Mouse (Mus musculus): Measurements from ENCODE around the gene Slc25a48. TPM values are rescaled to one million over a fixed set of nuclear protein-coding genes. Genes with fewer than 3 reads are reported as not detected.
A peak's percentile ranks its signal among the peaks of the same experiment; 100 is the strongest.

Slc25a48 gene
- polyA plus RNA-seq, 1 experiment, result 0.02 TPM

DNA sequence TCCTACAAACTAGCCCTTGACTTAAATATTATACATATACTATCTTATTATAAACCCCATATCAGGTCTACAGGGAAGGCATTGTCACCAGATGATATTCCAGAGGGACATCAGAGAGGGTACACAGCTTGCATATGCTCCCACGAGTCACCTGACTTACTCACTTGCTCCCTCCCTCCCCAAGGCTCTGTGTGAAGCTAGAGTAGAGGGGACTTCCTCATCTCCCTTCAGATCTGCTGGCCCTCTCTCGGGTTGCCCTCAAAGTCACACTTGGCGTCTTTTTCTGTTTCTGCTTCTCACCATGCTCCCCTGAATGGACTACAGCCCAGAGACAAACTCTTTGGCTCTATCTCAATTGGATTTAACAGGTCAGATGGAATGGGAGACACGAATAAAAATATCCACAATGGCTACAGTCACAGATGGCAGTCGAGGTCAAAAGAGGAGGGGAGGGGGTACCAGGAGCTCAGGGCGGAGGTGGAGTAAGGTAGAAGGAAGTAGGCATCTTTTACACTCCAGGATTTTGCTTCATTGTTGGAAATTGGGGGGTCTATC, 63.8 kb downstream of the Slc25a48 start:
- no peak for DNase-seq (ENCODE audit: low read depth in 1 of 2, low spot score in 2 of 2)
- no peak for TF ChIP-seq CTCF (IDR thresholded peaks at IDR 0.05; ENCODE audit: extremely low read depth, insufficient read depth, insufficient read length, insufficient replicate concordance)
- no peak for TF ChIP-seq POLR2A (IDR thresholded peaks at IDR 0.05; ENCODE audit: low read depth, low read length)
- H3K36me3 ChIP-seq (ENCODE audit: control insufficient read depth, insufficient read depth, low read length), result no peaks in the 10 kb centered on the region
- H3K4me3 ChIP-seq (ENCODE audit: extremely low read depth, insufficient read depth, insufficient read length), result no peak overlapping the region
- 28% methylated on average over 6 of the region's 6 CpGs for WGBS
- H3K4me1 ChIP-seq (ENCODE audit: control insufficient read depth, insufficient read depth, insufficient read length), result no peaks in the 10 kb centered on the region; the same call in 1 of the 2 replicates
- H3K27ac ChIP-seq (ENCODE audit: insufficient read depth, low read length), result no peak overlapping the region
- H3K27me3 ChIP-seq (ENCODE audit: control insufficient read depth, insufficient read depth, low read length), result no peaks in the 10 kb centered on the region

GRCm38 (mm10) chr13:56506871-56507496, 68.8 kb downstream of the Slc25a48 start:
- TF ChIP-seq POLR2A (IDR thresholded peaks at IDR 0.05; ENCODE audit: low read depth, low read length) (no peak), CTCF (IDR thresholded peaks at IDR 0.05; ENCODE audit: extremely low read depth, insufficient read depth, insufficient read length, insufficient replicate concordance) (no peak)
- H3K36me3 ChIP-seq (ENCODE audit: control insufficient read depth, insufficient read depth, low read length), result no peaks in the 10 kb centered on the region
- H3K4me3 ChIP-seq (ENCODE audit: extremely low read depth, insufficient read depth, insufficient read length), result no peak overlapping the region
- DNase-seq (ENCODE audit: low read depth in 1 of 2, low spot score in 2 of 2), result peak in 1 of 2 experiments; percentile 47
- 18% methylated on average over 6 of the region's 6 CpGs for WGBS
- H3K4me1 ChIP-seq (ENCODE audit: control insufficient read depth, insufficient read depth, insufficient read length), result no peaks in the 10 kb centered on the region; the same call in 1 of the 2 replicates
- H3K27ac ChIP-seq (ENCODE audit: insufficient read depth, low read length), result no peak overlapping the region
- H3K27me3 ChIP-seq (ENCODE audit: control insufficient read depth, insufficient read depth, low read length), result no peaks in the 10 kb centered on the region

GRCm38 (mm10) chr13:56509796-56510195, 71.6 kb downstream of the Slc25a48 start:
- no peak for DNase-seq (ENCODE audit: low read depth in 1 of 2, low spot score in 2 of 2)
- 79% methylated on average over 2 of the region's 2 CpGs for WGBS
- Histone ChIP-seq H3K27ac (ENCODE audit: insufficient read depth, low read length) (no peak overlapping the region), H3K36me3 (ENCODE audit: control insufficient read depth, insufficient read depth, low read length) (no peaks in the 10 kb centered on the region), H3K27me3 (ENCODE audit: control insufficient read depth, insufficient read depth, low read length) (no peaks in the 10 kb centered on the region), H3K4me3 (ENCODE audit: extremely low read depth, insufficient read depth, insufficient read length) (no peak overlapping the region), H3K4me1 (ENCODE audit: control insufficient read depth, insufficient read depth, insufficient read length) (no peaks in the 10 kb centered on the region)
- TF ChIP-seq POLR2A (IDR thresholded peaks at IDR 0.05; ENCODE audit: low read depth, low read length) (no peak), CTCF (IDR thresholded peaks at IDR 0.05; ENCODE audit: extremely low read depth, insufficient read depth, insufficient read length, insufficient replicate concordance) (no peak)

DNA sequence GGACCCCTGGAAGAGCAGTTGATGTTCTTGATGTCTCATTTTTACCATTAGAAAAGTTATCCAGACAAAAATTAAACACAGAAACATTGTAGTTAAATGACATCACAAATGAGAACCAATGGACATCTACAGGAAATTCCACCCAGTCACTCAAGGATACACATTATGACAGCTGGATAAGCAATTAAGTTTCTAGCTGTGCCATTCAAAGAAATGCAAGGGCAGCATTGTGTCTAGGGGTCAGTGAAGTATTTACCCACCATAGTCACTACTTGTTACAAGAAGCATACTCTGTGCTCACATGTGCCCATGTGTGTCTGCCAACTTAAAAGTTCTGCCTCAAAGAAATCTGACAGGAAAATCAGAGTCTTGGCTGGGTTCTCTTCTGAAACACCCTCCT, 75.4 kb downstream of the Slc25a48 start:
- H3K4me3 ChIP-seq (ENCODE audit: extremely low read depth, insufficient read depth, insufficient read length), result no peak overlapping the region
- no peak for TF ChIP-seq POLR2A (IDR thresholded peaks at IDR 0.05; ENCODE audit: low read depth, low read length)
- TF ChIP-seq CTCF (IDR thresholded peaks at IDR 0.05; ENCODE audit: extremely low read depth, insufficient read depth, insufficient read length, insufficient replicate concordance), result no peak
- H3K27ac ChIP-seq (ENCODE audit: insufficient read depth, low read length), result no peak overlapping the region
- H3K4me1 ChIP-seq (ENCODE audit: control insufficient read depth, insufficient read depth, insufficient read length), result no peaks in the 10 kb centered on the region
- DNase-seq (ENCODE audit: low read depth in 1 of 2, low spot score in 2 of 2), result no peak
- no peaks in the 10 kb centered on the region for H3K36me3 ChIP-seq (ENCODE audit: control insufficient read depth, insufficient read depth, low read length)
- no peaks in the 10 kb centered on the region for H3K27me3 ChIP-seq (ENCODE audit: control insufficient read depth, insufficient read depth, low read length)

DNA sequence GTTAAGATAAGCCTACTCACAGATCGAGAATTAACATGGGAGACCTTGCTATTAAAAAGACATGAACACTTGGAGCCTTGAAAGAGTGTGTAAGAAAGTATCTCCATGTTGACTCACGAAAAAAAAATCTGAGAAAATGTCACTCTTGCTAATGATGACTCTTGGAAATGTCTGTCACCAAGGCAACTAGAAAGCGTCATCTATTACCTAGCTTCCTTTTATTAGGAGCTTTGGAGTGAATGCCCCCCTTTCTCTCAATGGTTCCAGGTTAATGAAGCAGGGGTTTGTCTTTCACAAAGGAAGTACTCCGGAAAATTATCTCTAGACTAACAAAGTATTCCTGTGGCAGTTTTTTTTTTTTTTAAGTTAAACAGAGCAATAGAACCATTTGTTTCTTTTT, 78.2 kb downstream of the Slc25a48 start:
- Histone ChIP-seq H3K4me3 (ENCODE audit: extremely low read depth, insufficient read depth, insufficient read length) (no peak overlapping the region), H3K27me3 (ENCODE audit: control insufficient read depth, insufficient read depth, low read length) (no peaks in the 10 kb centered on the region), H3K27ac (ENCODE audit: insufficient read depth, low read length) (no peak overlapping the region), H3K4me1 (ENCODE audit: control insufficient read depth, insufficient read depth, insufficient read length) (no peaks in the 10 kb centered on the region), H3K36me3 (ENCODE audit: control insufficient read depth, insufficient read depth, low read length) (no peaks in the 10 kb centered on the region)
- no peak for DNase-seq (ENCODE audit: low read depth in 1 of 2, low spot score in 2 of 2)
- whole genome bisulfite sequencing, result 83% methylated on average over 4 of the region's 4 CpGs
- no peak for TF ChIP-seq CTCF (IDR thresholded peaks at IDR 0.05; ENCODE audit: extremely low read depth, insufficient read depth, insufficient read length, insufficient replicate concordance)
- no peak for TF ChIP-seq POLR2A (IDR thresholded peaks at IDR 0.05; ENCODE audit: low read depth, low read length)

DNA sequence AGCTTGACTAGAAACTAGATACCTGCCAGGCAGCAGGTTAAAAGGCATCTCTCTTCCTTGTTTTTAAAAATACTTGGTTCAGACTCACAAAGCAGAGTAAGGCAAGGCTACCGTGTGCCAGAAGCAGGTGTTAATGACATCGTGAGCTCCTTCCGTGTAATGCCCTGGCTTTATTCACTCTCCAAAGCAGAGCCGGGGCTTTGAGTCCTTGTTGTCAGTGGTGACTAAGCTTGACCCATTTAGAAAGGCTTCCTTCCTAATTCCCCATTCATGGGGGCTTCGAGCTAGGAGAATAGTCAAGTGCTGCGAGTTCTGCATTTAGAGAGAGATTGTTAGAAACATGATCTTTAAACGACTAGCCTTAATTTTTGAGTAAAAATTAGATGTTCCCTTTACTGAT, 78.7 kb downstream of the Slc25a48 start:
- WGBS, result 49% methylated on average over 7 of the region's 7 CpGs
- no peaks in the 10 kb centered on the region for H3K36me3 ChIP-seq (ENCODE audit: control insufficient read depth, insufficient read depth, low read length)
- no peaks in the 10 kb centered on the region for H3K4me1 ChIP-seq (ENCODE audit: control insufficient read depth, insufficient read depth, insufficient read length)
- H3K4me3 ChIP-seq (ENCODE audit: extremely low read depth, insufficient read depth, insufficient read length), result no peak overlapping the region
- no peak for DNase-seq (ENCODE audit: low read depth in 1 of 2, low spot score in 2 of 2)
- TF ChIP-seq CTCF (IDR thresholded peaks at IDR 0.05; ENCODE audit: extremely low read depth, insufficient read depth, insufficient read length, insufficient replicate concordance) (no peak), POLR2A (IDR thresholded peaks at IDR 0.05; ENCODE audit: low read depth, low read length) (no peak)
- no peak overlapping the region for H3K27ac ChIP-seq (ENCODE audit: insufficient read depth, low read length)
- no peaks in the 10 kb centered on the region for H3K27me3 ChIP-seq (ENCODE audit: control insufficient read depth, insufficient read depth, low read length)
